Mouse (Mus musculus) monocyte, adult 2 months (primary cell): ENCODE data around the gene Phf13.

Source experiments
- DNase-seq, 2 experiments: peaks; one replicate each; pipeline ENCODE4 v3.0.0; 2022; ENCODE audit warnings: low spot score in 2 of 2, low read depth in 1 of 2

Phf13 gene

DNA sequence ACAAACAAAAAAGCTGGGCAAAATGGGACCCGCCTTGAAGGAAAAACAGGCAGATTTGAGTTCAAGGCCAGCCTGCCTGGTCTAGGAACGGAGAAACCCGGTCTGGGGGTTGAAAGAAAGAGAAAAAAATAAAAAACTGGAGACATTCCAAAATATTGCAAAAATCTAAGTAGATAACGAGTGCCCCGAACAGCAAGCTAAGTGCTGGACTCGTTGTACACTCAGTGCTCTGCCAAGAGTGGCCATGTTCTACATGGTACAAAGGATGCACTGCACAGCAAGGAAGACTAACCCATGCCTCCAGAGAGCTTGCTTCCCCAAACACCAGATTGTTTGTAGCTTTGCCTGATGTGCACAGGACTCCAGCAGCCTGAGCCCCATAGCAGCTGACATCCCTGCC lies 3.0 kb downstream of the Phf13 start:
- DNase-seq, result no peak

DNA sequence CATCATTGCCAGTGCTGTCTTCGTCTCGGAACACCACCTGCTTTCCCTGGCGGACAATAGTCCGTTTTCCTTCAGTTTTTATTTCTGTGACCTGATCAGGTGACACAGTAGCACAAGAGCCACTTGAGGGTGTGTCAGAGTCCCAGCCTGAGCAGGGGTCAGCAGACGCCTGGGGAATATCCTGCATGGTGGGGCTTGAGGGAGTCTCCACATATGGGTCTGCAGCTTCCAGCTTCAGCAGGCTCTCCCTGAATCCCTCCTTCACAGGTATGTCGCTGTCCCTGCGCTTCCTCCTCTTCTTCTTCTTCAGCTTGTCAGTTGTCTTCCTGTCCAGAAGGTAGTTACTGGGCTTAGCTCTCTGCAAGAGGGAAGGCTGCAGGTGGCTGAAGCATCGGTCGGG lies 4.0 kb downstream of the Phf13 start:
- no peak for DNase-seq

DNA sequence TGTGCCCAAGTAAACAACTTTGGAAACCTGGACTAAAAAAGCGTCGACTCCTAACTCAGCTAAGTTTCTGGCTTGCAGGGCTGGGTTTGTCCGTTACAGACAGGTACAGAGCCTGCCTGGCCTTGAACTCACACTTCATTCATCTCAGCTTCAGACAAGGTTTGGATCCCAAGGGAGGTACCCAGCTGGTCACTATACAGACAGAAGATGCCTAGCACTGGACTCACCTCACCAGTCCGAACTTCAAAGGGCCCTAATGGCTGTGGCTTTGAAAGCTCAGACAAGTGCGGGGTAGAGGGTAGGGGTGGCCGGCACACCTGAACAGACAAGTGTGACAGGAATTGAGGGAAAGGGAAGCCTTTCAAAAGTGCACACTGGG lies 7.0 kb downstream of the Phf13 start:
- no peak for DNase-seq

GRCm38 (mm10) chr4:151988342-151989109 lies 7.5 kb downstream of the Phf13 start, which contains the start of gene Thap3:
TSS of gene Thap3 (minus strand) at chr4:151988997.
- peak in 1 of 2 experiments; percentile 60 for DNase-seq

DNA sequence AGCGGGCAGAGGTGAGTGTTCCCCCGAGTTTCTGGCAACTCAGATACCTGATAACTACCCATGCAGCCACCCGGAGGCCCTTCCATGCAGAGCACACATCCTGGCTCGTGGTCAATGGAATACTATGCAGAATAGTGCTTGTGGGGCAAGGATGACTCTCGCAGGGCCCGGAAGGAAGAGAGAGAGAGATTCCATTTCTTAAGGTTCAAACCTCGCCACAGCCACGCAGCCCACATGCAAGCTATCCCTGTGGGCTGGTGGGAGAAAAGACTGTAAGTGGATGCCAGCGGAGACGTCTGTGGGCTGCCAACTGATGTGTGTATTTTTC lies 8.1 kb downstream of the Phf13 start:
- DNase-seq, result no peak

DNA sequence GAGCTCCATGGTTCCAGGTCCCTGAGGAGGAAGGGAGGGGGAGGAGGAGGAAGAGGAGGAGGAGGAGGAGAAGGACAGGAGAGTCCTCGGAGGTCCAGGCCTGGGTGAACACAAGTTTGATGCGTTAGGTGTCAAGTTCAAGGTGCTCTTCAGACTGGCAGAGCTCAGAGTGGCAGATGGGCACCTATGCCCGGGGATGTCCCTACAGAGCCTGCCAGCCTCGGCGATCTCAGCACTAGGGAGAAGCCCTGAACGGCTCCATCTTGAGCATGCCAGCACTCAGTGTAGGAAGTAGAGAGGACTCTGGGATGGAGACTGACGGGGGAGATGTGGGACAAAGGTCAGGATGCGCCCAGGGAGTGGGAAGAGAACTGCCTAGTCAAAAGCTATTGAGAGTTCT lies 9.4 kb downstream of the Phf13 start:
- DNase-seq, result no peak

GRCm38 (mm10) chr4:151985886-151986285 lies 10.2 kb downstream of the Phf13 start:
- no peak for DNase-seq

DNA sequence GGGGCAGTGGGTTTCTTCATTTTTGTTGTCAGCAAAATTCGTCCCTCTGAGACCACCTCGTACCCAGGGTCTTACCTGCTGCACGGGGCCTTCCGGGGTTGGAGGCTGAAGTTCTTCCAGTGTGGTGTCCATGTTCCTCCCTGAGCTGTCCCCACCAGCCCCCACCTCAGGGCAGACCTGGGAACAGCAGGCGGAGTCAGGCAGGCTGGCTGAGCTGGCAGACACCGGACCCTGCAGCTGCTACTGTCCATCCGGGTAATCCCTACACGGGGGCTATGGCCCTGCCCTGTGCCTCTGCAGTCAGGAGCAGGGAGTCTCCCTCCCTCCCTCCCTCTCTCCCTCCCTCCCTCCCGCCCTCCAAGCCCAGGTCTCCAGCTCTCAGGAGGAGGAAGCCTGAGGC lies 12.5 kb downstream of the Phf13 start:
- DNase-seq, result no peak

DNA sequence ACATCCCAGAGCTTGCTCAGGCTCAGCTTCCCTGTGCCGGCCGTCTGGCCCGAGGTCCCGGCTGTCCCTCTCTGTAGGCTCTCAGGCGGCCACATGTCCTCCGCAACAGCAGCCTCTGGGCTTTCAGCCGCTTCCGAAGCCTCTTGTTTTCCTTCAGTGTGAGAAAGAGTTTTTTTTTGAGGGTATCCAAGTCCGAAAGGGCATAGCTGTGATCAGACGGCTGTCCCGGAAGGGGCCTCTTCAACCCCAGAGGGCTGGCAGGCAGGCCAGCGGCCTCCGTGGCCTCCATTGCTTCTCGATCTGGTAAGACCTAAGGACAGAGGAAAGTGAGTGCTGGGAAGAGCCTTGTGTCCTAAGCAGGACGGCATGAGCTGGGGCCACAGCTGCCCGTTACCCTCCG lies 13.0 kb downstream of the Phf13 start:
- no peak for DNase-seq

DNA sequence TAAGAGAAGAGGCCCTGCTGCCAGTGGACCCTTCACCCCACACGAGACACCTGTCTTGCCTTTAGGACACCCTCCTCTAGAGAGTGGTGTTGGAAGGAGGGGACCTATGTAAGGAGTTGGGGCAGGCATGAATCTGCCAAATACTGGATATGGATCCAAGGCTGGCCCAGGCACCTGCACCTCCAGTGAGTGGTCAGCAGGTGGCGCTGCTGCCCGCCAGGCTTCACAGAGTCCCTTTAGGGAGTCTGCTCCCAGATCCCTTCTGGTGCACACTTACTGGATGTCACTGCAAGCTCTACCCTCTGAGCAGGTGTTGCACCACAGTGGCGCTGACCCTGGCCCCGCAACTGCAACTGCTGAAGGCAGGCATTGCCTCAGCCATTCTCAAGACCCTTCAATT lies 14.7 kb downstream of the Phf13 start:
- DNase-seq, result peak; percentile 42 to 72

DNA sequence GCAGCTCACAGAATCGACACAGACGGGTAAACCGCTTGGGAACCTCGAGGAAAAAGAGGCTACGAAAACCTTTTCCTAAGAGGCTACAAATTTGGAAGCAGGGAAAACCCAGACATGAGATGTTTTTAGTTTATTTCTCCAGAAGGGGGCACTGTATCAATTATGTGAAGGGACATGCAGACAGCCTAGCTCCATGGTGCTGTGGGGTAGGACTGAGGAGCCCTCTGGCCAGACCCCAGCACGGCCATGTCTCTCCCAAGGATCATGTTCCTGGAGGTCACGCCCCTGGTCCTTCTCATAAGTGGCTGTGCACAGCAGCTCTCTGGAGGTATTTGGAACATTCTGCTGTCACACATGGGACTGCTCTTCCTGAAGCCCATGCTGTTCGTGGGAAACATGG lies 15.4 kb downstream of the Phf13 start:
- no peak for DNase-seq

GRCm38 (mm10) chr4:151977748-151978147 lies 18.3 kb downstream of the Phf13 start:
- peak; percentile 47 to 81 for DNase-seq

GRCm38 (mm10) chr4:151975441-151975840 lies 20.6 kb downstream of the Phf13 start:
- DNase-seq, result no peak

DNA sequence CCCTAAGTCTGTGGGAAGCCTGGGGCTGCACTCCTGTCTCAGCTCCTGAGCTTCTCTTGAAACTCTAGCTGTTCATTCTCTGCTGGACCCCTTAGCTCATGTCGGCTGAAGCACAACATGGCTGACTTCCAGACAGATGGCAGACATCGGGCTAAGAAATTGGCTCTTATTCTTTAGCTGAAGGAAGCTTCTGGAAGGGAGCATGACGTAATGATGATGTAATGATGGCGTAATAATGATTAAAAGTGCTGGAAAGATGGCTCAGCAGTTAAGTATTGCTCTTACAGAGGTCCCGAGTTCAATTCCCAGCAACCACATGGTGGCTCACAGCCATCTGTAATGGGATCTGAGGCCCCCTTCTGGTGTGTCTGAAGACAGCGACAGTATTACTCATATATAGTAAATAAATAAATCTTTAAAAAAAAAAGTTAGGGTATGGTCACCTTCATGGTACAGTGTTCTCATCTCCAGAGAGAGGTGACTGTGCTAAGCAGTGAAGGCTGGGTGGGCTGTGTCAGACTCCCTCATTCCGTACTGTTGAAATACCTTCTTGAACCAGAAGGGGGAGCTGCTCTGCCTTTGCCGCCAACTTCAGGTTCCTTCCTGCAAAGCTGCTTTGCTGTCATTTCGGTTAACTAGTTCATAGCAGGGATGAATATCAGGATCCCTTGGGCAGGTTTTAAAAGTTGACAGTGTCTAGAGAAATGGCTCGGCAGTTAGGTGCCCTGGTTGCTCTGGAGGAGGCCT lies 23.7 kb downstream of the Phf13 start:
- no peak for DNase-seq

DNA sequence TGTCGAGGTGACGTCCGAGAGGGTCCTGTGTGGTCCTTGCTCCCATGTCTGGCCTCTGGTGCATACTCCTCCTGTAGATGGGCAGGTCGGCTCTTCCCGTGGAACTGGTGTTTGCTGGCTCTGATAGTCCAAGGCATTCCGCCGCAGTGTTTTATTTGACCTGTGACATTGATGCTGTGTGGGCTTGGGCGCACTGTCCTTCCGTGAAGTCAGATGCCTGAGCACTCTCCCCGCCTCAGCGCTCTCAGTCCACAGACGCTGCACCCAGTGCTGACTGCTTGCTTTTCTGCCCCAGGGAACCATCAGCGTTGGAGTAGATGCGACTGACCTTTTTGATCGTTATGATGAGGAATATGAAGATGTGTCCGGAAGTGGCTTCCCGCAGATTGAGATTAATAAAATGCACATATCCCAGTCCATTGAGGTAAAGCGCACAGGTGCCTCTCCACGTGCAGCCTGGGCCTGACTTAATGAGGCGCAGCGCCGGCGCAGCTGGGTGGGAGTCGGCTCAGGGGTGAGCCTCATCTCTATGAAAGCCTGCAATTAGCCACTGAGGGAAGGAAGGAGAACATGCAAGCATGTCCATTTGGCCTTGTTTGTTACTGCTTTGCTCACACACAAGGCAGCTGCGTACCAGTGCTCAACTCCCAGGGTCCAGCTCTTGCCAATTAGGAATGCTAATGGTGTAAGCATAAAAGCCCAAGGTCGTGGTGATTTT lies 27.7 kb downstream of the Phf13 start:
- no peak for DNase-seq

GRCm38 (mm10) chr4:151962817-151963216 lies 33.2 kb downstream of the Phf13 start:
- peak; percentile 19 to 20 for DNase-seq

GRCm38 (mm10) chr4:151960513-151960854 lies 35.6 kb downstream of the Phf13 start:
- no peak for DNase-seq

- DNase-seq, result no peak
These were observed 36.1 kb downstream of the Phf13 start for GRCm38 (mm10) chr4:151959849-151960512.

- no peak for DNase-seq
These were observed 38.3 kb downstream of the Phf13 start for GRCm38 (mm10) chr4:151957584-151958315.

DNA sequence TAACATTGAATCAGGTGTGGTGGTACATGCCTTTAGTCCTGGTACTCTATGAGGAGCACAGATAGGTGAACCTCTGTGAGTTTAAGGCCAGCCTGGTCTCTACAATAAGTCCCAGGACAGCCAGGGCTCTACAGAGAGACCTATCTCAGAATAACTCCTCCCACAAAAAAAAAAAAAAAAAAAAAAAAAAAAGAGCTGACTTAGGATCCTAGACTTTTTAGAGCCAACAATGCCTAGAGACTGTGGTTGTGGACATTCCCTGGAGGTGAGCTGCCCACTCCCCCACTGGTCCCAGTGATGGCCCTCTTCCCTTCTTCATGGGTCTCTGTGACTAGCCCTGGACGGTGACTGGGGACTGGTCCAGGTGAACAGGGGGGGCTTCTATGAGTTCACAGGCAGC lies 40.3 kb downstream of the Phf13 start:
- DNase-seq, result no peak

DNA sequence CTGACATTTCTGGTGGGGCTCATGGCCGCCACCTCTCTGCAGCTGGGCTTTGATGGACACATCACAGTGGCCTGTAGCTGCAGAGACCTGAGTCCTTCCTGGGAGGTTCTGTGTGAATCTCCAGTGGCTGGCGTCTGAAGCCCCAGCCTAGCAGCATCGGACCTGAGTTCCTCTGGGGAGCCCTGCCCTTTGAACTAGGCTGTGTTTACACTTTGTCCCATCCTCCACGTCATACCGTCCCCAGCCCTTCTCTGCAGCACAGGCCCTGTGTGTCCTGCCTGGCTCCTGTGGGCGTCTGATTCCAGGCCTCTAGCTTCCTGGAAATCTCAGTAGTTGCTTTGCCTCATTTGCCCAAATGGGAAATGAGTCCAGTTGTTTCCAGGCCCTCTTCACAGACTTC lies 42.8 kb downstream of the Phf13 start:
- DNase-seq, result no peak
